Mouse (Mus musculus) midbrain, embryonic 16.5 days (tissue): ENCODE measurements around the gene Rtn4ip1. TPM values are rescaled to one million over a fixed set of nuclear protein-coding genes. Genes with fewer than 3 reads are reported as not detected.

Experiments used
- ATAC-seq: fragments of 200-750 bp; cut with Nextera tagmentation; 2 replicates; pipeline ENCODE4 v1.8.0; 2017; ENCODE audit warnings: moderate TSS enrichment
- H3K27ac ChIP-seq: fragments of 300-500 bp; sonication (generic); 2 replicates; pipeline ENCODE4 v1.5.1; 2014; ENCODE audit warnings: mild to moderate bottlenecking, low read length, mixed read lengths
- H3K27me3 ChIP-seq: fragments of 300-500 bp; sonication (generic); 2 replicates; pipeline ENCODE4 v1.6.1; 2014; ENCODE audit warnings: low read depth, low read length, mixed read lengths; ENCODE audit not compliant: control insufficient read depth, insufficient read depth
- H3K36me3 ChIP-seq: fragments of 300-500 bp; sonication (generic); 2 replicates; pipeline ENCODE4 v1.6.1; 2014; ENCODE audit warnings: mild to moderate bottlenecking, low read length, moderate library complexity, mixed read lengths; ENCODE audit not compliant: control insufficient read depth, insufficient read depth
- H3K4me1 ChIP-seq: fragments of 300-500 bp; sonication (generic); 2 replicates; pipeline ENCODE4 v1.6.1; 2014; ENCODE audit warnings: mild to moderate bottlenecking, low read length, mixed read lengths; ENCODE audit not compliant: control insufficient read depth, insufficient read depth
- H3K4me2 ChIP-seq: fragments of 300-500 bp; sonication (generic); 2 replicates; pipeline ENCODE4 v1.6.1; 2014; ENCODE audit warnings: mild to moderate bottlenecking, low read length, mixed read lengths
- H3K4me3 ChIP-seq: fragments of 300-500 bp; sonication (generic); 2 replicates; pipeline ENCODE4 v1.5.1; 2014; ENCODE audit warnings: low read depth, mild to moderate bottlenecking, low read length, moderate library complexity, mixed read lengths
- H3K9ac ChIP-seq: fragments of 300-500 bp; sonication (generic); 2 replicates; pipeline ENCODE4 v1.6.1; 2014; ENCODE audit warnings: low read depth, low read length, mixed read lengths
- H3K9me3 ChIP-seq: fragments of 300-500 bp; sonication (generic); replicated peaks from 2 replicates; pipeline ENCODE4 v1.6.1; 2014; ENCODE audit warnings: mild to moderate bottlenecking, low read length, mixed read lengths; ENCODE audit not compliant: control insufficient read depth, poor library complexity, severe bottlenecking
- WGBS: fragments of 180-500 bp; shearing (Covaris S2); extraction: QIAGEN DNeasy Blood & Tissue Kit; methylation state at CpG from one replicate; pipeline ENCODE4 v1.1.7; 2014; 5-methylcytosine and 5-hydroxymethylcytosine counted together
- polyA plus RNA-seq: library from polyadenylated mRNA; unstranded; fragments of >200 nt; fragmentation: Nextera tagmentation; extraction: Ambion mirVana; gene quantifications from 2 replicates; pipeline ENCODE4 v1.2.1, GENCODE M21; 2015

Gene Rtn4ip1
- polyA plus RNA-seq, 1 experiment from 2014 or later: 15.1 TPM

DNA sequence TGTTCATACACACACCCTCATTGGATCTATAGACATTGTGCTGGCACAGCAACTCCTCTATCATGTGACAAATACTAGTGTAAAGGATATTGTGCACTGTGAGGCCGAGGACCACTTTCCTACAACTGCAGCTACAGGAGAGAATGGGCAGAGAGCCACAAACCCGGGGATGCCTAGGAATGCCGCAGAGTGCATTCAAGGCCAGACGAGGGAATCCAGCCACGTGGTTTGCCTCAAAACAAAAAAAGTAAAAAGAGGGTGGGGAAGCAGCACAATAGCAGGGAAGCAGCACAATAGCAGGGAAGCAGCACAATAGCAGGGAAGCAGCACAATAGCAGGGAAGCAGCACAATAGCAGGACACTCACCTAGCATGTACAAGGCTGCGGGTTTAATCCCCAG is 91.6 kb downstream of the Rtn4ip1 start:
- Histone ChIP-seq H3K4me3 (no peak overlapping the region), H3K4me2 (no peak overlapping the region), H3K27me3 (no peaks in the 10 kb centered on the region), H3K4me1 (no peaks in the 10 kb centered on the region; the same call in 1 of the 2 replicates), H3K36me3 (no peaks in the 10 kb centered on the region), H3K9ac (no peak overlapping the region), H3K27ac (no peak overlapping the region), H3K9me3 (no peaks in the 10 kb centered on the region)
- 4% methylated on average over 6 of the region's 6 CpGs for WGBS
- no peak for ATAC-seq

DNA sequence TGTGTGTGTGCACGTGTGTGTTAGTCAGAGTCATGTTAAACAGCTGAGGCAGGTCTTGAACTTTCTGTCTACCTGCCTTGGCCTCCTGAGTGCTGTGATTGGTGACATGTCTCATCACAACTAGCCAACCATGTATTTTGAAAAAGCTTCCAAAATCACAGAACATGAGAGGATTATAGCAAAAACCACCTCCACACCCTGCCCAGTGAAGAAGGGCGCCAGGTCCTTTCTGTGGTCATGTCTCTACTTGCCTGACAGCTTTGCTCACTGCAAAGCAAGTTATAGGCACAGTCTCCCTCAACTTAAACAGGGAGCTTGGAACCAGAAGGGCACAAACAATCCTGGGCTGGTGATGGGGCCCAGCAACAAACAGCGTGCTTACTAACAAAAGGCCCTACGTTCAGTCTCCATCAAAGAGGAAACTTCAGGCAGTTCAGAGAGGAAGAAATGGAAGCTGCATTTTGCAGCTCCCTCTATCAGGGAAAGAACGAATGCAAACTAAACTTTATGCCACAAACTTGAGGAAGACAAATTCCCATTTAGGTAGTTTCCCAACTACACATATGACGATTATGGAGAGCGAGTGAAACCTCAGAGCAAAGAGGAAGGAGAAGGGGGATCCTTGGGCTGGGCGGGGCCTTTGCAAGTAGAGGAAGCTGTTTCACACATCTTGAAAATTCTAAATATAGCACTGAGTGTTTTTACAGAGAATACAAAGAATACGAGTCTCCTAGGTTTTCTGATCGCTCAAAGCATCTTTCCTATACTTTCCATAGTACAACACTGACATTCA is 94.4 kb downstream of the Rtn4ip1 start:
- Histone ChIP-seq H3K4me3 (no peak overlapping the region), H3K4me1 (no peaks in the 10 kb centered on the region; the same call in 1 of the 2 replicates), H3K4me2 (no peak overlapping the region), H3K9ac (no peak overlapping the region), H3K27ac (no peak overlapping the region), H3K9me3 (no peaks in the 10 kb centered on the region), H3K27me3 (0 out of 2 replicates have a peak, but pooled peaks cover 2% of the 10 kb centered on the region), H3K36me3 (no peaks in the 10 kb centered on the region)
- ATAC-seq: no peak
- WGBS: 88% methylated on average over 10 of the region's 10 CpGs

DNA sequence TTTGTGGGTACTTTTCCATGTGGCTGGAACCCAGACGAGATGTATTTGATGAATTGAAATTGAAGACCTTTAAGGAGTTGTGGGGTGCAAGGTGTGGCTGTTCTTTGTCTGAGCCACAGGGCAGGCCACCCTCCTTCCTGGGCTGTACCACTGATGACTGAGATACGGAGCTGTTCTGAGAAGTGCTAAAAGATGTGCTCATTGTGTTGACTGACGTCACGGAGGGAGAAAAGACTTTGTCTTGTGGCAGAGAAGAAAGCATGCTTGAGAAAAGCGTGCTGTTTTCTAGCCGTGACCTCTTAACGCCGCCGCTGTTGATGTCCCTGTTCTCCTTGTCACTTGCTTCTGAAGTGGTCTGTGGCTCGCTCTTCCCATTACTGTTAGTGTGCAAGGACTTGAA is 95.7 kb downstream of the Rtn4ip1 start:
- H3K4me1 ChIP-seq: no peaks in the 10 kb centered on the region; the same call in 1 of the 2 replicates
- H3K4me3 ChIP-seq: no peak overlapping the region
- H3K27ac ChIP-seq: no peak overlapping the region
- no peak overlapping the region for H3K9ac ChIP-seq
- no peak for ATAC-seq
- no peaks in the 10 kb centered on the region for H3K36me3 ChIP-seq
- WGBS: 87% methylated on average over 10 of the region's 10 CpGs
- no peak overlapping the region for H3K4me2 ChIP-seq
- no peaks in the 10 kb centered on the region for H3K9me3 ChIP-seq
- peaks cover 14% of the 10 kb centered on the region for H3K27me3 ChIP-seq

DNA sequence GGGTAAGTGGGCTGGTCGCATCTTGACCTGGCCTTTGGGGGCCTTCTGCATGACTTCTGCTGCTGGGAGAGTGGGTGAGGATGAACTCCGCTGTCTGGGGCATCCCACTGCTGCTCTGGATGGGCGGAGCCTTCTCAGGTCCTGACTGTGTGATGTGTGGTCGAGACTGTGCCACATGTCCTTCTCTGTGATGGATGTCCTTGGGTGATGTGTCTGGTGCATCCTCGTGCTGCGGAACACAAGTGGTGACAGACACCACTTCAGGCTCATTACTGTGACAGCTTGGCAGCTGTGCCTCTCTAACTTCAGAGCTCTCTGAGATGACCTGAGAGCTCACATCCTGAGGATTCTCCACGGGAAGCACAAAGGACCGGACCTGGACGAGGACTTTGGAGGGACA is 96.4 kb downstream of the Rtn4ip1 start:
- WGBS: 77% methylated on average over 9 of the region's 9 CpGs
- ATAC-seq: no peak
- H3K27me3 ChIP-seq: peaks cover 20% of the 10 kb centered on the region

DNA sequence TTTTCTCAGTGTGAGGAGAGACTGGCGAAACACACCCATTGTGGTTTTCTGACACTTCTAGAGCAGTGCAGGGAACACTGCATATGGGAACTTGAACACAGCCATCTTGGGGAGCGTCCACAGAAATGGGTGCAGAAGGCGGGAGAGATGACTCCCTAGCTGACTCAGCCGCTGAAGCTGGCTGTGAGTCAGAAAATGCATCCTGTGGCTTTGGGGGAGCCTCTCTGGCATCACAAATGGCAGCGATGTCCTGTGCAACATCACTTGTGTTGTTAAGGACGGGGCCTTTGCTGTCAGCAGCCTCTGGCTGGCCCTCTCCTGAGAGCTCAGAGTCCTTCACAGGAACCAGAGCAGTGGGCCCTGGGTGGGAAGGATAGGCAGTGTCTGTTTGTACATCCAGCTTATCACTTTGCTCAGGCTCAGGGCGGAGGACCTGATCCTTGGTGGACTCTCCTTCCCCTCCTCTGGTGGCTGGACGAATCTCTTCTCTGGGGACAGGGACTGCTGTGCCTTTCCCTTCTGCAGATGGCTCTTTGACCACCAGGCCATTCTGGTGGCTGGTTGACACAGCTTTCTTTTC is 97.0 kb downstream of the Rtn4ip1 start:
- Histone ChIP-seq H3K36me3 (no peaks in the 10 kb centered on the region), H3K9me3 (no peaks in the 10 kb centered on the region), H3K27ac (no peak overlapping the region), H3K4me2 (no peak overlapping the region), H3K4me1 (peaks cover 4% of the 10 kb centered on the region; the same call in 1 of the 2 replicates), H3K4me3 (no peak overlapping the region), H3K27me3 (peaks cover 24% of the 10 kb centered on the region), H3K9ac (no peak overlapping the region)
- WGBS: 93% methylated on average over 8 of the region's 8 CpGs
- no peak for ATAC-seq

More for the DNA sequence above, 96.4 kb downstream of the Rtn4ip1 start:
- Histone ChIP-seq H3K9ac (no peak overlapping the region), H3K4me3 (no peak overlapping the region), H3K9me3 (no peaks in the 10 kb centered on the region), H3K4me2 (no peak overlapping the region), H3K4me1 (no peaks in the 10 kb centered on the region; the same call in 1 of the 2 replicates), H3K36me3 (no peaks in the 10 kb centered on the region), H3K27ac (no peak overlapping the region)

DNA sequence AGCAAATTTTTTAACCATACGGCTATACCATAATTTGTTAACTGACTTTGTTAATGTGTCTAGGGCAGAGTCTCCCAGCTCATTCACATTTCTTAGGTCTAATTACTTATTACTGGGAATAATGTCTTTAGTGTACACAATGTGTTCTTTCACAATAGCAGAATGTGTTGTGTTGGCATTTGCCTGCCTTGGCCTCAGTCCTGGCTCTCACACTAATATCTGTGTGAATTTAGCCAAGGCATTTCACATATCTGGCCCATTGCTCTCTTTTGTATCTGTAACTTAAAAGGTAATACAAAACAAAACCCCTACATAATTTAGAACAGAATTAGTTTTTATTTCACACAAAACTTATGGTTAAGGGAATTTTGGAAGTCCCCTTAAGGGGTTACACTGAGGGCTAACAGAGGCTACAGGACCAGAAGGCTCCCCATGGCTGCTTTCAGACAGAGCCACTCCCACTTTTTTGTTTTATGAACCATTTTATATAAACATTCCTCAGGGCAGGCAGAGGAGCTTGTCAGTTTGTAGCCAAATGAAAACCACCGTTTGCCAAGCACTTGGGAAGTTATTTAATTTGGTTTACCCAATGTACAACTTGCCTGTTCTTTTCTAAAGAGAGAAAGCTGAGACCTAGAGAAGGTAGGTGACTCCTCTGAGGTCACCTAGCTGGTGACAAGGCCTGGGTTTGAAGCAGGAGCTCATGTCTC is 98.7 kb downstream of the Rtn4ip1 start:
- WGBS: 77% methylated on average over 2 of the region's 2 CpGs
- Histone ChIP-seq H3K4me2 (no peak overlapping the region), H3K27ac (no peak overlapping the region), H3K36me3 (no peaks in the 10 kb centered on the region), H3K9me3 (no peaks in the 10 kb centered on the region), H3K4me3 (no peak overlapping the region), H3K4me1 (peaks cover 5% of the 10 kb centered on the region; the same call in 1 of the 2 replicates), H3K27me3 (peaks cover 30% of the 10 kb centered on the region), H3K9ac (no peak overlapping the region)
- ATAC-seq: no peak

DNA sequence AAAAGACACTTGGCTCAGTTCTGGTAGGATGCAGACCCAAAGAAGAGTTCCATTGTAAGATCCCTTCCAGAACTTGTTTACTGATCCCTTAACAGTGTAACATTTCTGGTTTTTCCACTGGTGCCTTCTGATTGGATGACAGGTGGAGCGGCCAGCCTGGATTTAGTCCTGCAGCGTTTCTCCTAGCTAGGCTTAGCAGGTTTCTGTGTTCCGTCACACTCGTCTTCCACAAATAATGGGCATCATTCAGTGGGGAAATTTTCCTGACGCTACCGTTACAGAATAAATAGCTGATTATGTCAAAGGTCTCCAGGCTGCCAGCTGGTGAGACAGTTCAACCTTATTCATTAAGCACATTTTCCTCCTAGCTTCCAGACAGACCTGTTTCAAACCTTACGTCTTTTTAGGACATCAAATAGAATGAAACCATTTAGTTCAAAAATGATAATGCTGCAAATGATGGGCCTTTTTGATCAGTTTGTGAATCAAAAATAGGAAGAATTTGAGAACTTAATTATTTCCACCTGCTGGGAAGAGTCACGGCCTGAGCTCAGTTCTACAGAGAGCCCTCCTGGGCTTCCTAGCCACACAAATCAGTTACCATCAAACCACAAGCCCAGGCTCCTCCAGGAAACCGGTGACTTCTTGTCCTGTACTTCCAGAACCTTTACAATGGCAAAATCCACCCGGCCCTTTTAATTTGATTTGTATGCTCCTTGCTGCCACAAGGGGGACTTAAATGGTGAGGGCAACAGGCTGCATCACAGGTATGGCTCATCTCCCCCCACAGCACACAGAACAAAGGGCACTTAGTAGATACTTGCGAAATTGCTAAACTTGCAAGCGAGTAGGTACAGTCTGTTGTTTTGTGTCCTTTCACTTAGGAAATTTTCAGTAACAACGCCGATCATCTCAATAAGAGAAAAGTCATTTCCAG is 100.7 kb downstream of the Rtn4ip1 start:
- H3K4me3 ChIP-seq: no peak overlapping the region
- no peak overlapping the region for H3K4me2 ChIP-seq
- no peaks in the 10 kb centered on the region for H3K36me3 ChIP-seq
- H3K27me3 ChIP-seq: peaks cover 46% of the 10 kb centered on the region
- no peak overlapping the region for H3K27ac ChIP-seq
- 14% methylated on average over 14 of the region's 14 CpGs for WGBS
- H3K9me3 ChIP-seq: no peaks in the 10 kb centered on the region
- ATAC-seq: no peak
- H3K9ac ChIP-seq: no peak overlapping the region
- H3K4me1 ChIP-seq: peaks cover 12% of the 10 kb centered on the region; the same call in 1 of the 2 replicates

DNA sequence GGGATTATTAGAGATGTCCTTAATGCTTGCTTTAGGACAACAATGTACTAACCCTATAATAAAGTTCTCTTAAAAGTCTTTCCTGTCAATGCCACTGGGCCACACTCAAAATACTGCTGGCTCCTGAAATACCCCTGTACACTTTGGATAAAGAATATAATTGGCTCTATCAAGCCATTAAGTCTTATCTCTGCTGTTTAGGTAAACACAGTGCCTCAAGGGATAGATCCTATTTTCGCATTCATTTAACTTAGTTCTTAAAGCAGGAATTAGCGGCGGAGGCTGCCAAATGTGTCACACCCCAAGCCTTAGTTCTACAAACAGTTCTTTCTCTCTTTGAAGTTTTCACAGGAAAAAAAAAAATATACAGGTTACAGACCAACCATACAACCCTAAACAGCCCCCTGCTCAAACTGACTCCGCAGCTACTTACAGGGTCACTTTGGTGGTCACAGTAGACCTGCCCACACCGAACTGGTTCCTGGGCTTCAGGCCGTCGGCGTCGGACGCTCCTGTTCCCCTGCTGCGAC is 101.5 kb downstream of the Rtn4ip1 start:
- WGBS: 3% methylated on average over 11 of the region's 11 CpGs
- H3K27me3 ChIP-seq: peaks cover 50% of the 10 kb centered on the region
- peak overlapping the region; percentile 43 for H3K4me3 ChIP-seq
- H3K36me3 ChIP-seq: no peaks in the 10 kb centered on the region
- peak overlapping the region; percentile 60 for H3K4me2 ChIP-seq
- H3K27ac ChIP-seq: no peak overlapping the region
- 0 out of 2 replicates have a peak overlapping the region, but pooled peaks have one; percentile 21 for H3K9ac ChIP-seq
- H3K4me1 ChIP-seq: peaks cover 12% of the 10 kb centered on the region; the same call in 1 of the 2 replicates
- ATAC-seq: peak; percentile 12; the same call in 1 of the 2 replicates
- no peaks in the 10 kb centered on the region for H3K9me3 ChIP-seq
